Mouse (Mus musculus): ENCODE results near the gene Hlf. TPM values are rescaled to one million over a fixed set of nuclear protein-coding genes. Genes with fewer than 3 reads are reported as not detected.
A peak's percentile ranks its signal among the peaks of the same experiment; 100 is the strongest.

Gene Hlf
- polyA plus RNA-seq, 1 experiment from 2014 or later: 4.2 TPM

DNA sequence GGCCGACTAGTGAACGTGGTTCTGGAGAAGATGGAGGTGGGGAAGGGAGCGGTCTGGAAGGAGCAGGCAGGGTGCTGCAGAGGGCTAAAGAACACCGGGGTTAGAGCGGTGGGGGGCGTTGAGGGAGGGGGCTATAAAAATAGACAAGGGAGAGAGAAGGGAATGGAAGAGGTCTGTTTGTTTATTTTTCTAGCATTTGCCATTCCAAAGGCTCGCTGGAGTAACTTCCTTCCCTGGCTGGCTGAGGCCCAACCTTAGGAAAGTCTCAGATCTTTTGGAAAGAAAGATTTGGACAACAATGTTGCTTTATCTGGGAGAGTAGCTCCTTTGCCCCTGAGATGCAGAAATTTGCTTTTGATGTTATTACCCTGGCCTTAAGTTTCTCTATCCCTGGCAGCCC lies 21.6 kb downstream of the Hlf start:
- Histone ChIP-seq H3K4me3 (no peak overlapping the region), H3K27ac (replicated peaks) (peak overlapping the region; percentile 81), H3K4me1 (peaks cover 33% of the 10 kb centered on the region), H3K9me3 (no peaks in the 10 kb centered on the region), H3K27me3 (no peaks in the 10 kb centered on the region), H3K4me2 (replicated peaks) (no peak overlapping the region), H3K9ac (replicated peaks) (no peak overlapping the region), H3K36me3 (no peaks in the 10 kb centered on the region)
- ATAC-seq (replicated peaks): no peak
- 29% methylated on average over 7 of the region's 7 CpGs for WGBS

DNA sequence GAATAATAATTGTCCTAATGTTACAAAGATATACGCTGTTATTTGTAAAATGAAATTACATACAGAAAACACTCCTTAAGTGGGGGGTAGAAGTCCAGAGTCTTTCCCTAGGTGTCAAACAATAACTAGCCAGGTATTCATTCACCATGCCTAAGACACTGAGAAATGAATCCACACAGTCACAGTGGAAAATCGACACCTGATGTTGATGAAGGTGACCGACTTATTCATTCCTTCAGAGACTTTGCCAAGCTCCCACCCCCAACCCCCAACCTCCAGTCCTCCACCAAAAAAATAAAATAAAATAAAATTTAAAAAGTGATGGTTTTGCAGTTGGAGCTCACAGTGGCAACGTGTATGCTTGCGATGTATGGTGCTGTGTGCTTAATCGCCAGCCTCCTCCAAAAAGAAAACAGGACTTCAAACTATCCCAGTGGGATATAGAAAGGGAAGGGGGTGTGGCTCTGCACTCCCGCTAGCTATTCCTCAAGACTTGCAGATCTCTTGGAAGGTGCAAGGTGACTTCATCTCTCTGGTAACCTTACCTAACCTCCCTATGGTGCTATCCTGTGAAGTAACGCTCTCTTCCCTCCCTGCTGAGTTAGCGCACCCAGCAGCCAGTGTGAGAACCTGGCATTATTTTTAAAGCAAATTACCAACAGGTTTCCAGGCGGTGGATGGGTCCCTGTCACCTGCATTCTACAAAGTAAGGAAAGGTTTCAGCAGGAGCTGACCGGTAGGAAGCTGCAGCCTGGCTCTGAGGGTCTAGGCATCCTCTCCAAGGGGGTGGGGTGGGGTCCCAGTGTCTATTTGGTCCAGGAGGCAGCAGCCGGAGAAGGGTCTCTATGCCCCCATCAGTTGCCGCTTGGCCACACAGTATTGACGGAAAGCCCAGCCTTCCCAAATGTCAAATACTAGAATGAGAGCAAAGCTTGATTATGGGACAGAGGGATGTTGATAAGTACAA lies 22.5 kb downstream of the Hlf start:
- Histone ChIP-seq H3K36me3 (no peaks in the 10 kb centered on the region), H3K9ac (replicated peaks) (no peak overlapping the region), H3K27me3 (no peaks in the 10 kb centered on the region), H3K9me3 (no peaks in the 10 kb centered on the region), H3K27ac (replicated peaks) (no peak overlapping the region), H3K4me3 (no peak overlapping the region), H3K4me2 (replicated peaks) (no peak overlapping the region), H3K4me1 (peaks cover 33% of the 10 kb centered on the region)
- 73% methylated on average over 14 of the region's 14 CpGs for WGBS
- no peak for ATAC-seq (replicated peaks)

DNA sequence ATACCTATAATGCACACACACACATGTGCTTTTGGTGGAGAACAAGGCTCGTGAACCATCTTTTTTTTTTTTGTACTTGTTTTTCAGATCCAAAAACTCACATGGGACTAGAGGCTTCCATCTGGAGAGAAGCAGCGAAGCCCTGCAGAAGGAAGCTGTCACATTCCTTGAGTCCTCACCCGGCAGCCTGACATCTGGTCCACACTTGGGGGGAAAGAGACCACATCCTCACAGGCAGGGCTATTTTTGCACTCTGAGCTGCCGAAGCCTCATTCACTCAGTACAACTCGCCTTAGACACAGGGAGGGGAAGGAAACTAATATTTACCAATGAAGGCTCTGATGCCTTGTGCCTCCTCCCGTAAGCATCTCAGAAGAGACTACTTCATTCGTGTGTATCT lies 25.8 kb downstream of the Hlf start:
- no peak overlapping the region for H3K4me3 ChIP-seq
- H3K36me3 ChIP-seq: no peaks in the 10 kb centered on the region
- no peak overlapping the region for H3K27ac ChIP-seq (replicated peaks)
- no peaks in the 10 kb centered on the region for H3K27me3 ChIP-seq
- peaks cover 15% of the 10 kb centered on the region for H3K4me1 ChIP-seq
- WGBS: 76% methylated on average over 7 of the region's 7 CpGs
- H3K9ac ChIP-seq (replicated peaks): no peak overlapping the region
- no peak for ATAC-seq (replicated peaks)
- no peak overlapping the region for H3K4me2 ChIP-seq (replicated peaks)
- no peaks in the 10 kb centered on the region for H3K9me3 ChIP-seq

DNA sequence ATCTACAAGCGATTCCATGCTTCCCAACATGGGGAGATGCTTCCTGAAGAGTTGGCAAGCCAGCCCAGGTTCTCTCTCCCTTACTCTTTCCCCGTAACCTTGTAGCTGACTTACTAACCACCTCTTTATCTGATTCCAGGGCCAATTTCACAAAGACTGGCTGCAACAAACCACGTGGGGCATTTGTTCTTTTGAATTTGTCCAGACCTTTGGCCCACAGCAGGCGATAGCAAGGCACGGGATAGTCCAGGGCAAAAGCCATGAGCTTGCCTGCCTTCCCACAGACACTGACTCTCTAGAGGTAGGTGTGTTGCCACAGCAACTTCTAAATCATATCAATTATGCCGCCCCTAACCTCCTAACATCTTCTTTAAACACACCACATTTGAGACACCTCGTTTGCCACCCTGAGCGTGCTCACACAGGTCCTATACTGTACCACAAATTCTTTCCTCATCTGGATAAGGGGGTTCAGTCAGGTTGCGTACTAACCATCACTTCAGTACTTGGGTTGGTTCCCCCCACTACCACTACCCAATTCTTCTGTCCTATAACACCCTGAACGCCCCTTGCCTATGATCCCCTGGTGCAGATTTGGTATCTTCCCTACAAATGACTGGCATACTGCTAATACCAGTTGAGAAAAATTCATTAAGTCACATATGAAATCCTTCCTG lies 26.7 kb downstream of the Hlf start:
- Histone ChIP-seq H3K4me3 (no peak overlapping the region), H3K27me3 (no peaks in the 10 kb centered on the region), H3K27ac (replicated peaks) (no peak overlapping the region), H3K9me3 (no peaks in the 10 kb centered on the region), H3K9ac (replicated peaks) (no peak overlapping the region), H3K4me1 (peaks cover 6% of the 10 kb centered on the region), H3K4me2 (replicated peaks) (no peak overlapping the region), H3K36me3 (no peaks in the 10 kb centered on the region)
- no peak for ATAC-seq (replicated peaks)
- 84% methylated on average over 10 of the region's 10 CpGs for WGBS

DNA sequence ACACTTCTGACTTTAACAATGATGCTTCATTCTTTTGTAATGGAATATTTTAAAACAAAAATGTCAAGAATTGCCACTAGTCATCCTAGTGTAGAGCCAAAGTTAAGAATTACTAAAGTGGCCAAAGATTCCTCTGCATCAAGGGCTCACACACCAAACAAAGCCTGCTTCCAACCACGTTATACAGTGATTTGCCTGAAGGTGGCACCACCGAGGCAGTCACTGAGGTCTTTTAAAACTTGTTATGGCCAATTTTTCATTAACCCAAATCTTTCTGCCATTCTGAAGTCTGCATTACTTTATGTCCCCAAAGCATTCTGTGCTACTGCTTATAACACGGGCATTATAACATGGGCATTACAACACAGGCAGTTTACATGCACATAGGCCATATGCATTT lies 27.3 kb downstream of the Hlf start:
- no peak for ATAC-seq (replicated peaks)
- Histone ChIP-seq H3K9me3 (no peaks in the 10 kb centered on the region), H3K27me3 (no peaks in the 10 kb centered on the region), H3K4me1 (0 out of 2 replicates have a peak, but pooled peaks cover 4% of the 10 kb centered on the region), H3K27ac (replicated peaks) (no peak overlapping the region), H3K36me3 (no peaks in the 10 kb centered on the region), H3K4me2 (replicated peaks) (no peak overlapping the region), H3K4me3 (no peak overlapping the region), H3K9ac (replicated peaks) (no peak overlapping the region)
- 42% methylated on average over 3 of the region's 3 CpGs for WGBS

DNA sequence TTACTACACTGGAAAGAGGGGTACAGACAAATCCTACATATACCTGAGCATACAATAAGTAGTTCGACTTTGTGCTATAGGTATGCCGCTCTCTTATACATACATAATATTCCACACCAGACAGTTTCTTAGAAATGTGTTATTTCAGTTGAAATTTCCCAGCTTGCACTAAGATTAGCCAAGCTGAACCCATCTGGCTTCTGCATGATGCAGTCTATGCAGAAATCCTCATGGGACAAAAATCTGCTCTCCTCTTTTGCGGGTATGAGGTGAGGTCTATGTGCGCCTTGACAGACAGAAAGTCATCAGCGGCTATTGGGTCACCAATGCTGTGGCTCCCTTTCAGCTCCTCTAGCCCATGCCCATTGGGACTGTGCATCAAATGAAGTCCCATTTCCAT lies 30.2 kb downstream of the Hlf start:
- 88% methylated on average over 5 of the region's 5 CpGs for WGBS
- Histone ChIP-seq H3K9me3 (no peaks in the 10 kb centered on the region), H3K4me2 (replicated peaks) (no peak overlapping the region), H3K4me3 (no peak overlapping the region), H3K27ac (replicated peaks) (no peak overlapping the region), H3K4me1 (peaks cover 14% of the 10 kb centered on the region), H3K27me3 (no peaks in the 10 kb centered on the region), H3K9ac (replicated peaks) (no peak overlapping the region), H3K36me3 (no peaks in the 10 kb centered on the region)
- ATAC-seq (replicated peaks): no peak

DNA sequence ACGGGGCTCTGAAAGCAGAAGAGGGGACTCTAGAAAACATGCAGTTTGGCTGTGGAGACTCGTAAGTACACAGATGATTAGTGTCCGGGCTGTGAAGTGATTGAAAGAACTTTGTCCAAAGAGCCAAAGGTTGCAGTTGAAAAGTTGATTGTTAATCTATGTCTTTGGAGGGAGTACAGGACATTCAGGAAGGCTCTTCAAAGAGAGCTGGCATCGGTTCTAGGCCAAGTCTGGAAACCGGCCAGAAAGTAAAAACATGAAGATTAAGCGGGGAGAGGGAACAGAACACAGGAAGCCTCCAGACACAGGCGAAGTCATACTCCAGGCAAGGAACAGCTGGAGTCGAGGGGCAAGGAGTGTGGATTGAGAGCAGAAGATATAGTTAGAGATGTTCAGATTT lies 32.6 kb downstream of the Hlf start:
- peaks cover 20% of the 10 kb centered on the region for H3K4me1 ChIP-seq
- no peaks in the 10 kb centered on the region for H3K36me3 ChIP-seq
- H3K4me2 ChIP-seq (replicated peaks): no peak overlapping the region
- ATAC-seq (replicated peaks): no peak
- no peak overlapping the region for H3K4me3 ChIP-seq
- no peaks in the 10 kb centered on the region for H3K9me3 ChIP-seq
- 65% methylated on average over 8 of the region's 8 CpGs for WGBS
- no peak overlapping the region for H3K27ac ChIP-seq (replicated peaks)
- no peak overlapping the region for H3K9ac ChIP-seq (replicated peaks)
- no peaks in the 10 kb centered on the region for H3K27me3 ChIP-seq

GRCm38 (mm10) chr11:90357371-90357770 lies 33.3 kb downstream of the Hlf start:
- Histone ChIP-seq H3K9ac (replicated peaks) (no peak overlapping the region), H3K4me1 (peaks cover 20% of the 10 kb centered on the region), H3K4me2 (replicated peaks) (no peak overlapping the region), H3K27me3 (no peaks in the 10 kb centered on the region), H3K9me3 (no peaks in the 10 kb centered on the region), H3K27ac (replicated peaks) (no peak overlapping the region), H3K36me3 (no peaks in the 10 kb centered on the region), H3K4me3 (no peak overlapping the region)
- 92% methylated on average over 7 of the region's 7 CpGs for WGBS
- no peak for ATAC-seq (replicated peaks)

DNA sequence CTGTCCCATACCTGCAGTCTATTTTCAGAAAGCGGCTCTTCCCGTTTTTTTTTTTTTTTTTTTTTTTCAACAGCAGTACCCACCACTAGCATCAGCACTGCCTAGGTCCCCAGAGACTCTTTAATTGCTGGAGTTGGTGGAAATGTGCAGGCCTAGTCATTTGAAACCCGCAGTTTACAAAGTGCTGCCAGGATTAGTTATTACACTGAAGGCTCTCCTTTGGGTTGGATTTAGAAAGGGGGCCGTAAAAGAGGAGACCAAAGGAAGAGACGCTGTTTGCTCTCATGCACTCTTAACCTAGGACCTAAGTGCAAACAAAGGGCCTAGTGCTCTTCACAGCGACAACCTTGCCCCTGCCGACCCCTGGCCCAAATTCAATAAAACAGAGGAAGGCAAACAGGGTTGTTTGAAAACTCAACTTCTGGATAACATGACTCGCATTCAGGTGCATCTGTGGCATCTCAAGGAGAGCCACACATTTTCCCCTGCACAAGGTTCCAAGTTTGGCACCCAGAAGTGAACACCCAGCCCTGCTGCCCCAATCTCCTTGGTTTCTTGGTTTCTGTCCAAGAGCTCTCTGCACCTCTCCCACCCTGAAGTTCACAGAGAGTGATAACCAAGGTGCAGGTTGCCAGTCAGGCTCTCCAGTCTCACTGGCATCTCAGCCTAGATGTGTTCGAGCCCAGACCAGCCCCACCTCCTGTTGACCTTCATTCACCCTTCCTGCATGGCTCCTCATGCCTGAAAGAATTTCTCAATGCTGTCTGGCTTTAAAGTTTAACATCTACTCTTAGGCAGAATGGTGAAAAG lies 34.0 kb downstream of the Hlf start:
- WGBS: 49% methylated on average over 9 of the region's 9 CpGs
- no peaks in the 10 kb centered on the region for H3K9me3 ChIP-seq

DNA sequence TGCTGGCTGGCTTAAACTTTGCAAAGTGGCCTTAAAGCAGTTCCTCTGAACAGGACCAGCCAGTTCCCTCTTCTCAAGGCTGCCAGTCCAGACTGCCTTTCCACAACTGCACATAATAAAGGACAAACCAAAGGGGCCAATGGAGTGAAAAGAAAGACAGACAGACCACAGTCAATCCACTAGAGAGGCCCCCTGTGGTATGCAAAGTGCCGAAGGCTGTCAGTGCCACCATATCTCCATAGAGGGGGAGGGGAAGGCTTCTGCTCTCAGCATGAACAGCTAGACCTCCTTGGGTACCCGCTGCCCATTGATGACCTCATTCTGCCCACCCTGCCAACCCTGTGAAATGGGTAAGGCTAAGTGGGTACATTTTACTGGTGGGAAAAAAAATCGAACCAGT lies 34.7 kb downstream of the Hlf start:
- H3K9me3 ChIP-seq: no peaks in the 10 kb centered on the region
- H3K9ac ChIP-seq (replicated peaks): no peak overlapping the region
- no peaks in the 10 kb centered on the region for H3K36me3 ChIP-seq
- no peak overlapping the region for H3K4me2 ChIP-seq (replicated peaks)
- ATAC-seq (replicated peaks): 0 out of 2 replicates have a peak, but pooled peaks have one; percentile 58
- H3K4me1 ChIP-seq: peaks cover 20% of the 10 kb centered on the region
- H3K4me3 ChIP-seq: no peak overlapping the region
- H3K27ac ChIP-seq (replicated peaks): no peak overlapping the region
- no peaks in the 10 kb centered on the region for H3K27me3 ChIP-seq
- 26% methylated on average over 3 of the region's 3 CpGs for WGBS

More for the DNA sequence above, 34.0 kb downstream of the Hlf start:
- H3K4me2 ChIP-seq (replicated peaks): no peak overlapping the region
- H3K9ac ChIP-seq (replicated peaks): no peak overlapping the region
- H3K27me3 ChIP-seq: no peaks in the 10 kb centered on the region
- H3K4me1 ChIP-seq: peaks cover 20% of the 10 kb centered on the region
- ATAC-seq (replicated peaks): 0 out of 2 replicates have a peak, but pooled peaks have one; percentile 19
- H3K27ac ChIP-seq (replicated peaks): no peak overlapping the region
- H3K36me3 ChIP-seq: no peaks in the 10 kb centered on the region
- no peak overlapping the region for H3K4me3 ChIP-seq

- ATAC-seq (replicated peaks): no peak
- WGBS: 58% methylated on average over 7 of the region's 7 CpGs
- H3K9me3 ChIP-seq: no peaks in the 10 kb centered on the region
Observed at GRCm38 (mm10) chr11:90355270-90355681, 35.4 kb downstream of the Hlf start.

GRCm38 (mm10) chr11:90352696-90353095 lies 38.0 kb downstream of the Hlf start:
- WGBS: 92% methylated on average over 7 of the region's 7 CpGs
- ATAC-seq (replicated peaks): no peak
- H3K4me3 ChIP-seq: no peak overlapping the region
- H3K36me3 ChIP-seq: no peaks in the 10 kb centered on the region
- H3K27ac ChIP-seq (replicated peaks): no peak overlapping the region
- peaks cover 26% of the 10 kb centered on the region for H3K4me1 ChIP-seq
- H3K27me3 ChIP-seq: no peaks in the 10 kb centered on the region
- H3K9me3 ChIP-seq: no peaks in the 10 kb centered on the region
- no peak overlapping the region for H3K9ac ChIP-seq (replicated peaks)
- no peak overlapping the region for H3K4me2 ChIP-seq (replicated peaks)

More at GRCm38 (mm10) chr11:90355270-90355681, 35.4 kb downstream of the Hlf start:
- Histone ChIP-seq H3K27ac (replicated peaks) (no peak overlapping the region), H3K36me3 (no peaks in the 10 kb centered on the region), H3K4me2 (replicated peaks) (no peak overlapping the region), H3K4me3 (no peak overlapping the region), H3K27me3 (no peaks in the 10 kb centered on the region), H3K4me1 (peaks cover 20% of the 10 kb centered on the region), H3K9ac (replicated peaks) (no peak overlapping the region)
